Mouse (Mus musculus) frontal cortex, postnatal 36 days (tissue): ENCODE results near the gene Olfr493.

Source experiments
- DNase-seq, 2 experiments: peaks; one replicate each; pipeline ENCODE4 v3.0.0; 2022; ENCODE audit warnings: low spot score in 2 of 2

The Olfr493 gene

DNA sequence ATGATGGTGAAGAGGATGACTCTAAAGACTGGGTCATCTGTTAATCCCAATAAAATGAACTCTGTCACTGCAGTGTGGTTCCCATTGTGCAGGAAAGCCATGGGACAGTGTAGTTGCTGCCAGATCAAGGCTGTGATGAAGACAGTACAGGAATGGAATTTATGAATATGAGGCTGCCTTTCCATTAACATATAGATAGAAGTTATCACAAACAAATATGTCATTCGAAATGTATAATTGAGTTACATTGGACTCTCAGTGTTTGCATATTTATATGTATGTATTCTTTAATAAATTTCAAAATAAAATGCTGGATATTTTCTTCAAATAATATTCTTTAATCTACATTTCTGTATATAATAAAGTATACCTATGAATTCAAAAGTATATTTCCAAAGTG is at the start of gene Olfr493:
Olfr493 (minus strand) TSS at position 101 of the 400 bp plus-strand sequence.
- no peak for DNase-seq

DNA sequence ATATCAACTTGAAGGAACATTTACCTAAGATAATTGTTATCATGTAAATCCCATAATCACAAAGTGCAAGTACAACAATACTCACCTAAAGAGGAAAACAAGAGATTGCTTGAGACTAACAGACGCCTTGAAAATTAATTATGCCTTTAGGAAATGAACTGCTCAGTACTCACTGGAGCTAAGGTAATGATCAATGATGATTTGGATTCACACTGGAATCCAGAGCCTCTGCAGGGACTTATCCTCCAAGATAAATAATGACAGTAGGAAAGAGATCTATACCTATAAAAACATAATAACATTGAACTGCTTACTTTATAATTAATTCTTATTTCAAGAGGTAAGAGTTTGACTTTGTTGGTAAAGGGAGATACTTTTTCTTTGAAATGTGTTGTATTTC is 46.1 kb upstream of the Olfr493 start, which contains the start of gene Olfr495:
Olfr495 (plus strand) TSS at position 301 of the 400 bp plus-strand sequence.
- no peak for DNase-seq

DNA sequence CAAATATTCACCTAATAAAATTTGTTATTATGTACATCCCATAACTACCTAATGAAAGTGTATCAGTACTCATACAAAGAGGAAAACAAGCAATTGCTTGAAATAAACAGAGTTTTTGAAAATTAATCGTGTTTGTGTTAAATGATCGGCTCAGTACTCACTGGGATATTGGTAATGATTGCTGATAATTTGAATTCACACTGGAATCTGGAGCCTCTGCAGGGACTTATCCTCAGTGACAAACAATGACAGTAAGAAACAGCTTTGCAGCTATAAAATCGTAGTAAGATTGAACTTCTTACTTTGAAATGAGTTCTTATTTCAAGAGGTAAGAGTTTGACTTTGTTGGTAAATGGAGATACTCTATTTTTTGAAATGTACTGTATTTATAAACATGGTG is 18.3 kb upstream of the Olfr493 start, which contains the start of gene Olfr494:
Olfr494 (plus strand) TSS at position 301 of the 400 bp plus-strand sequence.
- no peak for DNase-seq

DNA sequence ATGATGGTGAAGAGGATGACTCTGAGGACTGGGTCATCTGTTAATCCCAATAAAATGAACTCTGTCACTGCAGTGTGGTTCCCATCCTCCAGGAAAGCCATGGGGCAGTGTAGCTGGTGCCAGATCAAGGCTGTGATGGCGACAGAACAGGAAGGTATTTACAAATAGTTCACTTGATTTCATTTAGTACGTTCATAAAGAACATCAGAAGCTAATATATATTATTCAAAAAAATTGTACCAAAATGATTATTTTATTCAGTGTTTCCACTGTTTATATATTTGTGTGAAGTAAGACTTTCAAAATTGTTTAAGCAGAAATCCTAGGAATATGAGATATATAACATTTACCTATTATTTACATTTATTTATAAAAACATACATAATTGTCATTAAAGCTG is 23.2 kb downstream of the Olfr493 start, which contains the start of gene Olfr492:
Olfr492 (minus strand) TSS at position 101 of the 400 bp plus-strand sequence.
- DNase-seq = no peak

DNA sequence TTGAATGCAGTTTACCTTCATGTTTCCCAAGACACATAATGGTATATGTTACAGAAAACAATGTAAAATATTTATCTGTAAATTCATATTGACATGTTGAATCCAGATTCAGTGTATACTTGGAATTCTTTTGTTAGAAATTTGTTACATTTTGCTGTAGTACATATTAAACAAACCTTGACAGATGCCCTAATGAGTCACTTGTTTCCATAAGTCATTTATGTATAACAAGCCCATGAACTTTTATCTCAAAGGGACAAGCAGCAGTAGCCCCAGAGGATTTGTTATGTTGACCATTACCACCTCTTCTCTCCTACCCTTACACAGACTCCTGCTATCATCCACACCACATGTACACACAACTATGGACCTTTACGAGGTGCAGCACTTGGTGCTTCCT is 33.6 kb downstream of the Olfr493 start, which contains the start of gene Olfr491:
Olfr491 (plus strand) TSS at position 301 of the 400 bp plus-strand sequence.
- DNase-seq = no peak
